Mouse (Mus musculus) spleen, embryonic (tissue): ENCODE measurements around the gene Sfi1.

Source experiments
- CTCF ChIA-PET: fragments of 350-600 bp; sonication (Branson Sonifier 250); formaldehyde crosslinking; loops from one replicate; lab custom pipeline; 2022; lab: Charles Lee

Gene Sfi1

DNA sequence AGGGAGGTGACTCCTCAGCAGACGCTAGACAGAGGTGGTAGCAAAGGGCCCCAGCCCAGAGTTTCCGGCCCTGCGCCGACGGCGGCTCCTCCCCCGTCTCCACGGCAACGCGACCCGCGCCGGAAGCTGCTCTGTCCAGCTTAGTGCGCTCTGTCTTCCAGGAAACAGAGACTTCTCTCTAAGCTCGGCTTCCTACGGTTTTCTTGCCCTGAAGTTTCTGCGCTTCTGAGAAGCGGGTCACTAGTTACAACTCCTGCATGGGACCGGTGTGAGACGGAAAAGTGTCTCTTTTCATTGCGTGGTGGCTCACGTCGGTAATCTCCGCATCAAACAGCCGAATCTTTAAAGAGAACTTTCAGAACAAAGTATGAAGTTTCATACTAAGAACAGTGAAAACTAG, at the start of gene Sfi1:
Gene Sfi1, minus strand, starts transcription at position 101 of the 400 bp plus-strand sequence.
- CTCF ChIA-PET, result interaction anchor here (0.5 to 11.3 kb wide), 4 partner anchors 8 to 137 kb away, joined by 3 to 104 read pairs (median 4); partner anchors contain the start of gene Pik3ip1

DNA sequence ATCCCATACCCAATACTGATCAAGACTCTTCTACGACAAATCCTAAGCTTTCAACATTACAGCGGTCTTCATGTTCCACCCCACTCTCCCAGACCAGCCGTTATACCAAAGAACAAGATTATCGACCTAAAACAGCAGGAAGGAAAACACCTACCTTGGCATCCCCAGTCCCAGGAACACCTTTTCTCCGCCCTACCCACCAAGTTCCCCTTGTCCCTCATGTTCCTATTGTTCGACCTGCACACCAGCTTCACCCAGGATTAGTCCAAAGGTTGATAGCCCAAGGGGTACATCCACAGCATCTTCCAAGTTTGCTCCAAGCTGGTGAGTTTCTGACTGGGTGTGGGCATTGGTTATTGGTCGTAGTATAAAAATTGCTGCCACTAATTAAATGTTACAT, 49.1 kb upstream of the Sfi1 start:
- CTCF ChIA-PET, result interaction anchor here (1.0 kb wide), 1 partner anchor 24 kb away, joined by 4 read pairs; the partner anchor contains the start of gene Drg1

DNA sequence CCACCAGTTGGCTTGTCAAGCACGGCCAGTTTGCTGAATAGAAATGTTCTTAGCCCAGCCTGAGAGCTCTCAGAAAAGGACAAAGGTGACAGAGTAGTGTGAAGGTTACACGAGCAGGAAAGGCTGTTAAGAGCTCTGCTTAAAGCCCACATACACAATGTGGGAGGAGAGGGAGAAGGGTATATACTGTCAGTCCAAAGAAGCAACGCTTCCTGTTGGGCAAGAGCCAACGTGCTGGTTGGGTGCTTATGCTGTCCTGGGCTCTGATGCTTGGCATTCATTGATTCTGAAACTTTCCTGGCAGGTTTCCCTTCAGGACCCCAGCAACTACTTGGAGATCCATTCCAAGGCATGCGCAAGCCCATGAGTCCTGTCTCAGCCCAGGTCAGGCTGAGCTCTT, 42.0 kb upstream of the Sfi1 start:
- CTCF ChIA-PET, result no interaction called here

DNA sequence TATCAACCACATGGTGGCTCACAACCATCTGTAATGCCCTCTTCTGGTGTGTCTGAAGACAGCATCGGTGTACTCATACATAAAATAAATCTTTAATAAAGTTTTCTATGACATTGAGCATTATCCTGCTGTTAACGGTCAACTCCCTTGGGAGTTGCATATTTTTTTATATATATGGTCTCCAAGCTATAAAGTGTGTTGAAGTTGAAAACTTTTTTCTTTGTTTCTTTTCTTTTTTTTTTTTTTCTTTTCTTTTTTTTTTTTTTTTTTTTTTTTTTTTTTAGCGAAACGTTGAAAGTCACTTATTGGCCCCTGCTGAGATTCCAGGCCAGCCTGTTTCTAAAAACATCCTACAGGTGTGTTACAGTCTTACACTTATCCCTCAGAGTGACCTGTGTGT, 40.4 kb upstream of the Sfi1 start:
- CTCF ChIA-PET, result interaction anchor here (0.7 kb wide), 1 partner anchor 13 kb away, joined by 3 read pairs; no protein-coding TSS in a partner anchor

DNA sequence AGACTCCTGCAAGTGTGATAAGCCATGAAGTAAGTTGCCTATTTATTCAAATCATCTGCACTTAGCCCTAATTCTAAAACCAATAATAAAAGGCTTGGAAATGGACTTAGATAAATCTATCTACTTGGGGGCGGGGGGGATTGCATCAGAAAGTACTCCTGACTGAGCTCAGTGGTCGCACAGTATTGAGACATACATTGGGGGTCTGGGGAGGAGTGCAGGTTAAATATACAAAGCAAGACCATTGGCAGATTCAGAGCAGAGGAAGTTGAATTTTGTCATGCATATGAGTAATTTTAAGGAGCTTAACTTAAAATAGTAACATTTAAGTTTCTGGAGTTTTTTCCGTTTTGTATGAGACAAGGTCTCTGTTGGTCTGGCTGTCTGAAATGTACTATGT, 39.0 kb upstream of the Sfi1 start:
- CTCF ChIA-PET, result no interaction called here

DNA sequence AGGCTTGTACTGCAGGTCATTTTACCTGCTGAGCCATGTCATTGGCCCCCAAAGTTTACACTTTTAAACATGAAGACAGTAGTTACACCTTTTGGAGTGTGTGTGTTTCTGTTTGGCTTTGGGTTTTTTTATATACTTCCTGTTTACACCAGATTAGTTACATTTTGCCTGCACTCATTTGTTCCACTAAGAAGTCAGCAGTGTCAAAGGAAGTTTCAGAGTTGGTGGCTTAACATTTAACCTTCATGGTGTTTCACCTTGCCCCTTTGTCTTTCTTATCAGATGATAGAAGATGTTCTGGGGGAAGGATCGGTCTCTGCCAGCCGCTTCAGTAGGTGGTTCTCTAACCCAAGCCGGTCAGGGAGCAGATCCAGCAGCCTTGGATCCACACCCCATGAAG, 33.9 kb upstream of the Sfi1 start:
- CTCF ChIA-PET, result no interaction called here

DNA sequence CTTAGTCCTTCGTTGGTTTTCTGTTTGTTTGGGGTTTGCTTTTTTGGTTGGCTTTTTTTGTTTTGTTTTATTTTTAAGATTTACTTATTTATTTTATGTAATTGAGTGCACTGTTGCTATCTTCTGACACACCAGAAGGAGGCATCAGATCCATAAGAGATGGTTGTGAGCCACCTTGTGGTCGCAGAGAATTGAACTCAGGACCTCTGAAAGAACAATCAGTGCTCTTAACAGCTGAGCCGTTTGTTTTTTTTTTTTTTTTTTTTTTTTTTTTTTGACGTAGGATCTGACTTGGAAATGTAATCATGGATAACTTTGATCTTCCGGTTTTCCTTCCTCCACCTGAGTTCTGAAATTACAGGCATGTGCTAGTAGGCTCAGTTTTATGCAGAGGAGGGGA, 29.8 kb upstream of the Sfi1 start:
- CTCF ChIA-PET, result no interaction called here

DNA sequence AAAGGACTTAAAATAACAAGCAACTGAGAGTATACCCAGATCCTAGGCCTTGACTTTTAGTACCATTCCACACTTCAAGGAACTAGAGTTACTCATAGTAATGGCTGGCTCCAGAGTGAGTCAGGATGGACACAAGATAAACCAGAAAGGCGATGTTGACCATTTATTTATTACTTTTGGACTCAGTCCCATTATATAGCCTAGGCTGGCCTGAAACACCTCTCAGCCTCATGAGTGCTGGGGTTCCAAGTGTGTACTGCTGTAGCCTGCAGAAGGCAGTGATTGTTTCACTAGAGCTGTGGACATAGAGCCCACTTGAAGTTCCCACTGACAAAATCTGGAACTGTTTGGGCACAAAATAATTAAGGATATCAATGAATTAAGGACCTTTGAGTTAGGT, 19.3 kb upstream of the Sfi1 start:
- CTCF ChIA-PET, result no interaction called here

DNA sequence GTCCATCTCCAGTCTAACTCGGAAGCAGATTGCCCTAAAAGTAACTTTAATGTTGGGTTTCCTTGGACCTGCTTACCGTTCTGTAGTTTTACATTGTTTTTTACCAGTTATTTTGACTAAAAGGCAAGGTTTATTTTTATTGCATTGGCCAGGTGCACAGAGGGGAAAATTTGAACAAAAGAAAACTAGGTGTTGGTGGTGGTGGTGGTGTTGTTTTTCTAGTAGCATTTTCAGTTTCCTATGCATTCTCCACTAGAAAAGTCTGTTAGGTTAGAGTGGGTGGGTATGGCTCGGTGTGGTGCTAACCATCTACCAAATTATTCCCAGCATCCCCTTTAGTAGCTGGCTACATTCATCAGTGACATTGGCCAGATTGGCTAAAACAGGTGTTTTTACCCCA, 13.5 kb upstream of the Sfi1 start:
- CTCF ChIA-PET, result interaction anchor here (0.6 to 1.2 kb wide), 2 partner anchors 12 to 181 kb away, joined by 4 read pairs; no protein-coding TSS in a partner anchor

DNA sequence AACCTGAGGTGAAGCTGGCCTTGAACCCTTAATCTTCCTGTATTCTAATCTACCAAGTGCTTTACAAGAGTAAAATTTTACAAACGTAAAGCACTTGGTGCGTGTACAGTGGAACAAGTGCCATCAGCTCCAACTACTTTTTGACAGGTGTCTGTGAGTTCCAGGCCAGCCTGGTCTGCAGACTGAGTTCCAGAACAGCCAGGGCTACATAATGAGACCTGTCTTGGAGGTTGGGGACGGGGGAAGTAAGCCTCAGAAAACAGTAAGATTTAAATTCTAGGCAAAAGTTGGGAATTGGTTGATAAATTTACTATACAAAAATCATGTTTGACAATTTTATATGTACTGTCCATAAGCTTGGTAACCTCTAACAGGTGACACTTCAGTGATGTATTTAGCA, 11.9 kb upstream of the Sfi1 start:
- CTCF ChIA-PET, result no interaction called here

DNA sequence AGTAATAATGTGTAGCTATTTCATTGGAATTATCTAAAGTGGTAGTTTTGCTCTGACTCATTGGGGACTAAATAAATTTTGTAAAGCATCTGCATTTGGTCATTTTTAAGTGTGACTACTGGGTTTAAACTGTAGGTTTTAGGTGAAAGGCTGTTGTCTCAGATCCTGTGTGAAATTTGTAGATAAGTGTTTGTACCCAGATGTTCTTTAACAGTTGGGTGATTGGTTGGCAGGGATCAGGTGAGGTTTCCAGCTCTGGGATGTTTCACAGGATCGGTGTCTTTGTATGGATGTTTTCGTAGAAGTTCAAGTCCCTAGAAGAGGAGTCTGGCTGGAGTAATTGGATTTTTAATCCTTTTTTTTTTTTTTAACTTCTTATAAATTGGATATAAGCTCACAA, 10.5 kb upstream of the Sfi1 start:
- CTCF ChIA-PET, result interaction anchor here (0.5 kb wide), 1 partner anchor 9 kb away, joined by 3 read pairs; no protein-coding TSS in a partner anchor

DNA sequence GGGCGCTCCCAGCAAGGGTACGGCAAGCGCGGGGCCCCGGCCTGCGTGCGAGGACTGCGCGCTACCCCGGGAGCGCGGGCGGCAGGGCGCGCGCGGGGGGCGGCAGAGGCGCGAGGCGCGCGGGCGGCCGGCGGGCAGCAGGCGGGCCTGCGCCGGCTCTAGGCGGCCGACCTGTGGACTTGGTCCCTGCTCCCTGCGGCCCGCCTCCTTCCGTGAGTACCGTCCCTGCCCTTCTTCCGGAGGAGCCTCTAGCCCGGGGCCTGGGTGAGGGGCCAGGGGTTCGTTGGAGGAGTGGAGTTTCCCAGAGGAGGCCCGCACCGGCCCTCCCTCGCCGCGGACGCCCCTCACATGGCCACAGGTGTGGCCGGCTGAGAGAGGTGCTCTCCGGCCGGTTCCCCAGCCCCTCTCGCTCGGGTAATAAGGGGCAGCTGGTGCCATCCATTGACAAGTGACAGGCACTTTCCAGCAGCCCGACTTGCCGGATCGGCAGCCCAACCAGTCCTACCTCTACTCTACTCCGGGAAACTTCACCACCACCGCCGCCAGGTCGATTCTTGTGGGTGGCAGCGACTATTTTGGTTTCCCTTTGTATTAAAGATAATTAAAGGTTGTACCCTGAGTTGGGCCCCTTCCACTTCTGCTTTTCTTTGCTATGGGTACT, 9.6 kb upstream of the Sfi1 start:
- CTCF ChIA-PET, result no interaction called here

DNA sequence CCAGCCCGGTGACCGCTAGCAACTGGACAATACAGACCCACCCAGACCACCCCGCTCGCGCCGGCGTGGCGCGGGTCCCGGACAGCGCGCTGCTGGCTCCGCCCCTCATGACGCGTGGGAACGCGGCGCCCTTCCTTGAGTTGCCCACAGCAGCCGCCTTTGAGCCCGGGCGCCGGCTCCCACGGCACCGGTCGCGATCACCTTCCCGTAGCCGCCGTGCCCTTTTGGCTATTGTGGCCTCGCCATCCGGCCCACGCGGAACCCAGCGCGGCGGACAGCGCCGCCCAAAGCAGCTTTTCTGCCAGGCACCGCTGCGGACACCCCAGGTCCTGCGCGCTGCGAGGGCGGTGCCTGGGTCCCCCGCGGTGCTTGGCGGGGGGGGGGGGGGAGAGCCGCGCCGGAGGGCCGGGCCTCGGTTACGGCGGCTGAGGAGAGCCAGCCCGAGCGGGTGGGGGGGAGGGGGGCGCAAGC, 9.0 kb upstream of the Sfi1 start, which contains the start of gene Eif4enif1:
Gene Eif4enif1, plus strand, starts transcription at position 162 of the 471 bp plus-strand sequence.
- CTCF ChIA-PET, result no interaction called here

DNA sequence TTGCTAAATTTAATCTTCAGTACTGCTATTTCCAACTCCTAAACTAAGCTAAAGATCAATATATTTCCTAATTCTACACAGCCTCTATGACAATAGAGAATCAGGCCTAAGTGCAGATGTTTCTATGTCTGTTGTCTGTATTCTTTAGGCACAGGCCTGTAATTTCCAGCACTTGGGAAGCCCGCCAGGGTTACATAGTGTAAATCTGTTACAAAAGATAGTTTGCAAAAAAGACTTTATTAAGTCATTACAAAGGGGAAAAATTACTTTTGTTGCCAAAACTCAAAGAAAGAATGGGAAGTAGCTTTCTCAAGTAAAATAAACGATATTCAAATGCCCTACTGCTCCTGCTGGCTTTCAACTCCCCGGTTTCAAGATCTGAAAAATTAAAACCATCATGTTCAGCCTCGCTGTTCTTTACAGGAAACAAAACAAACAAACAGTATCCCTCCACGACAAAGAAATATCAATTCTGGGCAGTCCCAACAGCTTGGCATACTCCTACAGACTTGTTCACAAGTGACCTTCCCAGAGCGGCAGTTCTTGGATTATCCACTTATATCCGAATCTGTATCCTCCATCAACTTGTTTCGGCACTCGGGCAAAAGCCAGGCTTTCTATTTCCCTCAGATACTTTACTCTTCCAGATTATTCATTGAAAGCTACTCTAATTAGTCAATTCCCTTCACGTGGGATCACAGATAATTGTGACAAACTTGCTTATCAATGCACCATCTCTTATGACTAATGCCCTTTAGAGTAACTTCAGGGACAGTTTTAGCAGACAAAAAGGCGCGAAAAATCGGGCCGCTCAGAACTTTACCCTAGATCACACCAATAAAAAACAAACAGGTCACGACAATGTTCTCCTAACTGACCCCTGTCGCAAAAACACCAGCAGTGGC, 8.3 kb upstream of the Sfi1 start:
- CTCF ChIA-PET, result interaction anchor here (0.6 to 1.0 kb wide), 5 partner anchors 8 to 686 kb away, joined by 3 to 6 read pairs (median 3); no protein-coding TSS in a partner anchor

DNA sequence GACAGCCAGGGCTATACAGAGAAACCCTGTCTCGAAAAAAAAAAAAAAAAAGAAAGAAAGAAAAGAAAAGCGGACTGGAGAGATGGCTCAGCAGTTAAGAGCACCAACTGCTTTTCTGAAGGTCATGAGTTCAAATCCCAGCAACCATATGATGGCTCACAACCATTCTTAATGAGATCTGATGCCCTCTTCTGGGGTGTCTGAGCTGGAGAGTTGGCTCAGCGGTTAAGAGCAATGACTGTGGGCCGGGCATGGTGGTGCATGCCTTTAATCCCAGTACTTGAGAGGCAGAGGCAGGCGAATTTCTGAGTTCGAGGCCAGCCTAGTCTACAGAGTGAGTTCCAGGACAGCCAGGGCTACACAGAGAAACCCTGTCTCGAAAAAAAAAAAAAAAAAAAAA, 7.4 kb upstream of the Sfi1 start:
- CTCF ChIA-PET, result interaction anchor here (0.7 to 1.0 kb wide), 2 partner anchors 8 to 687 kb away, joined by 4 to 6 read pairs; no protein-coding TSS in a partner anchor

DNA sequence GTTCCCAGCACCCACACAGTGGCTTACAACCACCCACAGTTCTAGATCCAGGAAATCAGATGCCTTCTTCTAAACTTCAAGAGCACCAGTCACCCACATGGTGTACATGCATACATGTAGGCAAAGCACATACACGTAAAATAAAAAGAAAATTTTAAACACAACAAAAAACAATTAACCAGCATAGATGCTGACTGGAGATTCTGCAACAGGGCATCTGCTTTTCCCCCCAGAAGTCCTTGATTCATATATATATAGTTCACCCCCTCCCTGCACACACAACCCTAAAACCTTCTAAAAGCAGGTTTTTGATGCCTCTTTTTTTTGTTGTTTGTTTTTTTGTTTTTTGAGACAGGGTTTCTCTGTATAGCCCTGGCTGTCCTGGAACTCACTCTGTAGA, 10.6 kb downstream of the Sfi1 start:
- CTCF ChIA-PET, result interaction anchor here (0.7 to 4.1 kb wide), 5 partner anchors 13 to 29 kb away, joined by 3 to 15 read pairs (median 4); no protein-coding TSS in a partner anchor

DNA sequence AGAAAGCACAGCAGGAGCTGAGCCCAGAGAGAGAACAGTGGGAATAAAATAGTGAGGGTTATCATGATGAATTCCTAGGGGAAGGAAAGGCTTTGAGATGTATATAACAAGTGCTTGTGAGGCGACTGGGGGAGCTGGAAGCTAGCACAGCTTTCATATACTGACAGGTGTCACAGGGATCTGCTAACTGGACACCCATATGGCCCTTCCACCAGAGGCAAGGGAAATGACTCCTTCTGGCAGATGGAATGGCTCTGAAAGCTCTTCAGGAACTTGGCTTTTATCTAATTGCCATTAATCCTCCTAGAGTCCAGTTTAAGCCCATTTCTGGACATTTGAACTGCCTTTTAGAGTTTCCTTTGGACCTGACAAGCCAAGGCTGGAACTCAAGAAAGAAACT, 11.3 kb downstream of the Sfi1 start:
- CTCF ChIA-PET, result interaction anchor here (0.6 to 2.0 kb wide), 7 partner anchors 10 to 35 kb away, joined by 3 to 9 read pairs (median 4); partner anchors contain the start of gene Sfi1

DNA sequence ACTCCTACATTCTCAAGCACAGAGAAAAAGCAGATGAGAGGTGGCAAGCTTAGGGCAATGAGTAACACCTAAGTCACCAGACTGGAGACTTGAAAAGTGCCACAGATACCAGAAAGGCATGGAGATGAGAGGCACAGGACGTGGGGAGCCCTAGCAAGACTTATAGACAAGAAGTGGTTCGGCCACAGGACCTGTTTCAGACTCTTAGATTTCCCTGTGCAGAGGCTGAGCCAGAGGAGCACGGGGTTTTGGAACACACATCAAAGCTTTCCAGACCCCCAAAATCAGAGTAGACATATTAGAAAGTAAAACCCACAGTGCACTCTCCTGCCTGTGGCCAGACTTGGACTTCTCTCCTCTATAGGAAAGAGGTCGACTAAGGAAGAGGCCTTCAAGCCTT, 12.0 kb downstream of the Sfi1 start:
- CTCF ChIA-PET, result interaction anchor here (1.0 to 2.0 kb wide), 4 partner anchors 10 to 25 kb away, joined by 3 to 9 read pairs (median 6); partner anchors contain the start of gene Sfi1

DNA sequence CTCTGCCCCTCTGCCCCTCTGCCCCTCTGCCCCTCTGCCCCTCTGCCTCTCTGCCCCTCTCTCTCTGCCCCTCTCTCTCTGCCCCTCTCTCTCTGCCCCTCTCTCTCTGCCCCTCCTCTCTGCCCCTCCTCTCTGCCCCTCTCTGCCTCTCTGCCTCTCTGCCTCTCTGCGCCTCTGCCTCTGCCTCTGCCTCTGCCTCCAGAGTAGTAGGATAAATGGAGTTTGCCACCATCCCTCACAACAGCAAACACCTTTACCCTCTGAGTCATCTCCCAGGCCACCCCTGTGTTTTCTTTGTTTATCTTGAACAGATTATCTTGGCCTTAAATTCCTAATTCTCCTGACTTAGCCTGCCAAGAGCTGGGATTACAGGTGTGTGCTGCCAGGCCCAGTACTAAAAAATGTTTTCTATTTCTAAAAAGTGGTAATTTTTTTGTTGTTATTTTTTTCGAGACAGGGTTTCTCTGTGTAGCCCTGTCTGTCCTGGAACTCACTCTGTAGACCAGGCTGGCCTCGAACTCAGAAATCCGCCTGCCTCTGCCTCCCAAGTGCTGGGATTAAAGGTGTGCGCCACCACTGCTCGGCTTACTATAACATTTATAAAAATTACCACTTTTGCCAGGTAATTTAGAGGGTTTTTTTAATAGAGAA, 12.6 kb downstream of the Sfi1 start:
- CTCF ChIA-PET, result interaction anchor here (1.0 to 1.6 kb wide), 2 partner anchors 12 to 24 kb away, joined by 3 to 5 read pairs; partner anchors contain the start of gene Sfi1

DNA sequence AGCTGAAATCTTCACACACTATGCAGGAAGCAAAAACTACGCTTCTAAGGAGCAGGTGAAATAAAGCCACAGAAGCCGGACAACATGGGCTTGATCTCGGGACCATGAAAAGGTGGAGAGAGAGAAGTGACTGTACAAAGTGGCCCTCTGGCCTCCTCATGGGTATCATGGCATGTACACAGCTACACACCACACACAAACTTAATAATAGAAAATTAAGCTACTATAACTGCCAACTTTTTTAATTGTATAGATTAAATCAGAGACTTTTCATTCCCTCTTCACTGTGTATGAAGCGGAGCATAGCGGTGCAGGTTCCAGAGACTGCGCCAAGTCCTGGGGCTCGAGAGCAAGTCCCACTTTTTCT, 13.6 kb downstream of the Sfi1 start:
- CTCF ChIA-PET, result interaction anchor here (0.8 to 10.0 kb wide), 5 partner anchors 9 to 35 kb away, joined by 3 to 104 read pairs (median 7); partner anchors contain the start of gene Sfi1
